Mouse (Mus musculus): ENCODE data around the gene Pttg1ip.
A peak's percentile ranks its signal among the peaks of the same experiment; 100 is the strongest.

Gene Pttg1ip

GRCm38 (mm10) chr10:77581408-77582284 is at the start of gene Pttg1ip:
Pttg1ip (plus strand) TSS chr10:77581720.
- DNase-seq (ENCODE audit: low read depth in 1 of 2, low spot score in 2 of 2) = peak; percentile 87 to 91

DNA sequence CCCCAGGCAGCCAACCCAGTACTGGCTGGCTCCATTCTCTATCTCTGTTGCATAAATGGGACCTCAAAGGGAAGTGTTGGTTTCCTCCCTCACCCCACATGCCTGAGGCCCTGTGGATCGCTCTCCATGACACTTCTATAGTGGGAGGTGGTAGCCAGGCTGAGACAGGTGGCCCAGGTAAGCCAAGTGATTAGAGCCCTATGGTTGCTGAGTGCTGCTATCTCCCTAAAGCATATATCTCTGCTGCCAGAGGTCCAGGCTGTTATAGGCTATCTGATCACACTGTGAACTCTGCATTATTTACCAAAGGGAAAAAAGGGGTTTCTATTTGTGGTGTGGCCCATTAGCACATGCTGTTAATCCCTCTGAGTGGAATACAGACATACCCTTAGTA is 49.5 kb upstream of the Pttg1ip start:
- DNase-seq (ENCODE audit: low read depth in 1 of 2, low spot score in 2 of 2) = no peak

- DNase-seq (ENCODE audit: low read depth in 1 of 2, low spot score in 2 of 2) = peak in 1 of 2 experiments; percentile 74
Measured at GRCm38 (mm10) chr10:77536727-77537126, 44.8 kb upstream of the Pttg1ip start.

- DNase-seq (ENCODE audit: low read depth in 1 of 2, low spot score in 2 of 2) = no peak
Measured at GRCm38 (mm10) chr10:77537215-77538209, 44.0 kb upstream of the Pttg1ip start.

- DNase-seq (ENCODE audit: low read depth in 1 of 2, low spot score in 2 of 2) = no peak
Measured at GRCm38 (mm10) chr10:77539320-77539945, 42.1 kb upstream of the Pttg1ip start.

DNA sequence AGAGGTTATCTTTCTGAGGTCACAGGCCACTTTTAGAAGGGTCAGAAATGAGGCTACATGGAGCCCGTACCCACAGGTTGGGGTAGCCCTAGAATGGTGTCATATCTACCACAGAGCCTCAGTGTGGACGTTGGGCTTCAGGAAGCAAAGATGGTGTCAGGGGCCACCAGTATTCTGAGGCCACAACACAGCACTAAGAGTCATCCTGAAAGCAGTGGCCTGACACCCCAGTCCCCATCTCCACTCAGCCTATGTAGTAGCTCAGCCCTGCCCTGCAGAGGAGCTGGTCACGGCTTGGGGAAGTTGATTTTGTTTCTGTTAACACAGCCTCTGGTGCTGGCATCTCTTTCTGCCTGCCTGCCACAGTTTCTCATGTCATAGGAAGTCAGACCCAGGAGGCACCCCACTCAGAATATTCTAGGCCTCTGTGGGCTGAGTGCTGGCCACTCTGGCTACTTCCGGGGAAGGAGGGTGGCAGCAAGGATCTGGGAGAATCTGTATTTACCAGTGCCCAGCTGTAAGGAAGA is 40.9 kb upstream of the Pttg1ip start:
- peak; percentile 56 to 57 for DNase-seq (ENCODE audit: low read depth in 1 of 2, low spot score in 2 of 2)

DNA sequence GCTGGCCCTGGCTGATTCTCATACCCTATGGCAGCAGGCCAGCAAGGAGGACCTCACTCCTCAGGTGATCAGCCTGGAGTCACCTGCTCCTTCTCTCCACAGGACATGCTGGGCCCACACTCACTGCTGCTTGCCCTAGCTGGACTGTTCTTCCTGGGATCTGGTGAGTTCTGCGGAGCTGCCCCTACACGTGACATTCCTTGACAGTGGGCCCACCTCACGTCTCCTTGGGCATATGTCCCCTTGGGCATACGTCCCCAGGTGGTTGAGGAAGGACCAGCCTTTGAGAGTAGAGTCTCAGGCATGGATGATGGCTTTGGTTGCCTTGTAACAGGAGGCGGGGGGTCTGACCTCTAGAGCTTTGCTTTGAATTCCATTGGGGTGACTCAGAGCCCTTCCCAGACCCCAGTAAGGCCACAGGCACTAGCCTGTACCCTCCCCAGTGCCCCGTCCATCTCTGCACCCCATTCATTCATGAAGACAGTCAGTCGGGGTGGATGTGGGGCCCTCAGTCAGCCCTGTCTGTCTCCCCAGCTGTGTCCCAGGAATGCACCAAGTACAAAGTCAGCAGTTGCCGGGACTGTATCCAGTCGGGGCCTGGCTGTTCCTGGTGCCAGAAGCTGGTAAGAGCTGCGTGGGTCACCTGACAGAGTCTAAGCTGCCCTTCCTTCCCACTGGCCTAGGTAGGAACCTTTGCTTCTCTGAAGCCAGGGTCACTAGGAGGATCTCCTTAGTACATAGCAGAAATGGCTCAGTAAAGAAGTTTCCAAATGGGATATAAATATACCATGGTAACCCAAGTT is 39.5 kb upstream of the Pttg1ip start:
- no peak for DNase-seq (ENCODE audit: low read depth in 1 of 2, low spot score in 2 of 2)

- DNase-seq (ENCODE audit: low read depth in 1 of 2, low spot score in 2 of 2) = no peak
Measured at GRCm38 (mm10) chr10:77543226-77543625, 38.3 kb upstream of the Pttg1ip start.

DNA sequence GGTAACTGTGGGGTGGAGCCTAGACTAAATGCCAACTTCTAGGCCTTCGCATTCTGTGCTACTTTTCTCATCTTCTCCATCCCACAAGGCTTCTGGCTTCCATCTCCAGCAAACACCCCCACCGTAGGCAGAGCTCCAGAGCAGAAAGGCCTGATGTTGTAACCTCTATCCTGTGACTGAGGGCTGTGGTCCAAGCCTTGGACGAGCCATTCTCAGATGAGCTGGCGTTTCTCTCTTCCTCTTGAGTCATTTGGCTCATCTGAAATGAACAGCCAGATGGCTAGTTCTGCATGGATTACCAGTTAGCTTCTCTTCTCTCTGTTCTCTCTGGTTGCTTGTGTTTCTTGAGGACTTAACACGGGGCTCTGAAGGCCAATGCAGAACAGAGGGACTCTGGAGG is 36.6 kb upstream of the Pttg1ip start:
- no peak for DNase-seq (ENCODE audit: low read depth in 1 of 2, low spot score in 2 of 2)

- DNase-seq (ENCODE audit: low read depth in 1 of 2, low spot score in 2 of 2) = no peak
Measured at GRCm38 (mm10) chr10:77548576-77548975, 32.9 kb upstream of the Pttg1ip start.

DNA sequence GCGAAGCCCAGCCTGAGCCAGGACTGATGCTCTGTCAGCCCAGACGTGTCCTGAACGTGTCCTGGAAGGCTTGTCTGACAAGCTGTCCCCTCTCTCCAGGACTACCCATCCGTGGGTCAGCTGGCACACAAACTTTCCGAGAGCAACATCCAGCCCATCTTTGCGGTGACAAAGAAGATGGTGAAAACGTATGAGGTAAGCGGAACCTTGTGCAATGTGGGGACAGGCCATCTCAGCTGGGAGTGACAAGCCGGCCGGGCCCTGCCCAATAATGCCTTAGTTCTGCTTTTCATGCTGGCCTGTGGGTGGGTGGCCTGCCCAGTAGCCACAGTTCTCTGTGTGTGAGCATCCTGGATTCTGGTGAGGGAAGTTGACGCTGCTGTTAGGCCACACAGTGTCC is 30.6 kb upstream of the Pttg1ip start:
- peak; percentile 89 to 92 for DNase-seq (ENCODE audit: low read depth in 1 of 2, low spot score in 2 of 2)

DNA sequence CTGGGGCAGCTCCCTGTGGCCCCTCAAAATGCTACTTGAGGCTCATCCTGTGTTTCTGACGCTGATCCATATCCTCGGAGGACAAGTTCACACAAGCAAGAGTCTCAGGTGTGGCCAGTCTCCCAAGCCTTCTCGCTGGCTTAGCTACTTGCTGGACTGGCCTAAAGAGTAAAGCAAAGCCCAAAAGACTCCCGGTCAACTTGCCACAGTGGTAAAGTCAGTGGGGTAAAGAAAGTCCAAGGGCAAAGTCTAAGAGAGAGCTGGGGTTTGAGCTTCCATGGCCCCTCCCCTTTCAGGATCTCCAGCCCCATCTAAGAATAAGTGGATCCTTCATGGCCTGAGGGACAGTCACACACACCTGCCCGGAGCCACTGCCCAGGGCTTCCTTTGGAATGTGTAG is 29.4 kb upstream of the Pttg1ip start:
- DNase-seq (ENCODE audit: low read depth in 1 of 2, low spot score in 2 of 2) = no peak

DNA sequence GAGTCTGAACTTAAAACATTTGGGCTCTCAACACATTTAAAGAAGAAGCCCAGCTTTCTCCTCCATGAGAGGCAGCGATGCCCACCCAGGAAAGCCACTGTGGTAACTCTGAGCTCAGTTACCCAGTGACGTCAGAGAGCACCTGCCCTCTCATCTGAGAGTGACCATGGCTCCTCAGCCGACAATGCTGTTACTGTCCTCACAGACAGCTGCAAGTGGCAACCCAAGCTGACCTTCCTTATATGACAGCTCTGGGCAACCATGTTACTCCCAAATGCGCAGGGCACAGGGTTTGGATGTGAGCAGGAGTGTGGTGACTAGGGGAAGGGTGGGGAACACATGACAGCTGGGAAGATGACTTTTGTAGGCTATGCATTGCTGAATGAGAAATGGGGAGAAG is 28.2 kb upstream of the Pttg1ip start:
- no peak for DNase-seq (ENCODE audit: low read depth in 1 of 2, low spot score in 2 of 2)

GRCm38 (mm10) chr10:77554918-77555317 is 26.6 kb upstream of the Pttg1ip start:
- no peak for DNase-seq (ENCODE audit: low read depth in 1 of 2, low spot score in 2 of 2)

GRCm38 (mm10) chr10:77556631-77557030 is 24.9 kb upstream of the Pttg1ip start:
- DNase-seq (ENCODE audit: low read depth in 1 of 2, low spot score in 2 of 2) = no peak

DNA sequence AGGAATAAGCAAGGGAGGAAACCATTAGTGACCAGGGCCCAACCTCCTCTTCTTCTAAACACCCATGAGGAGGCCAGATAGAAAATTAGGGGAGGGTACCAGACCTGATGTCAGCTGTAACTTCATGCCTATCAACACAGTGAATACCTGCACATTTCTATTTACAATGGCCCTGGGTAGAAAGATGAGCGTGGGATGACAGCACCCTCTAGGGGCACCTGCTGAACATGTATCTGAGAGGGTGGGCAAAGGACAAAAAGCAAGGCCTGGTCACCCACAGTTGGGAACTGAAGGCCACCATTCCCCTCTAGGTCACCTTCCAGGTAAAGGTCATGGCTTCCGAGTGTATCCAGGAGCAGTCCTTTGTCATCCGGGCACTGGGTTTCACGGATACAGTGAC is 23.9 kb upstream of the Pttg1ip start:
- DNase-seq (ENCODE audit: low read depth in 1 of 2, low spot score in 2 of 2) = no peak

- no peak for DNase-seq (ENCODE audit: low read depth in 1 of 2, low spot score in 2 of 2)
Measured at GRCm38 (mm10) chr10:77560090-77560489, 21.4 kb upstream of the Pttg1ip start.

- no peak for DNase-seq (ENCODE audit: low read depth in 1 of 2, low spot score in 2 of 2)
Measured at GRCm38 (mm10) chr10:77560830-77561229, 20.7 kb upstream of the Pttg1ip start.

DNA sequence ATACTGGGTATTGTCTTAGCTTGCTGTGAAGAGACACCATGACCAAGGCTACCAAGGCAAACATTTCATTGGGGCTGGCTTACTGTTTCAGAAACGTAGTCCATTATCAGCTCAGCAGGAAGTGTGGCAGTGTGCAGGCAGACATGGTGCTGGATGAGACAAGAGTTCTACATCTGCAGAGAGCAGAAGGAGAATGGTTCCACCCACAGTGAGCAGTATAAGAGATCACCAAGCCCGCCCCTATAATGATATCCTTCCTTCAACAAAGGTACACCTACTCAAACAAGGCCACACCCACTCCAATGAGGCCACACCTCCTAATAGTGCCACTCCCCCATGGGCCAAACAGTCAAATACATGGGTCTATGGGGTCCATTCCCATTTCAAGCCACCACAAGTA is 20.0 kb upstream of the Pttg1ip start:
- DNase-seq (ENCODE audit: low read depth in 1 of 2, low spot score in 2 of 2) = no peak

DNA sequence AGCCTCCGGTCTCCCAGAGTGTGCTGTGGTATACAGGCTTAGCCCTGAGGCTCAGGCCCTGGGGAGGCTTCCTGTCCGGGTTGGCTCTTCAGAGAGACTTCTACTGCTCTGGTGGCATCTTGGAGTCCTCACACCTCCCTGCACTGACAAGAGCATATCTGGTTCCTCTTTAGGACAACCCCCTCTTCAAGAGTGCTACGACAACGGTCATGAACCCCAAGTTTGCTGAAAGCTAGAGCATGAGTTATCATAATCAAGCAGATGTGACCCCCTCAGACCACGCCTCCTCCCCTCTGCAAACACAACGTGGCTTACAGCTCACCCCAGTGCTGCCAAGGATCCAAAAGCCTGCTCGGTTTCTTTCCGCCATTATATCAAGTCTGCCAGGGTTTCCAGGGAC is 16.5 kb upstream of the Pttg1ip start:
- DNase-seq (ENCODE audit: low read depth in 1 of 2, low spot score in 2 of 2) = no peak

Data from monocyte, adult 2 months (primary cell).